Mouse (Mus musculus) adrenal gland, postnatal 10 days (tissue): Measurements from ENCODE around the gene Gm4737. TPM values are rescaled to one million over a fixed set of nuclear protein-coding genes. Genes with fewer than 3 reads are reported as not detected.

ENCODE experiments used
- total RNA-seq, 2 experiments: library from RNA; stranded (reverse); gene quantifications; 2 replicates each; pipeline ENCODE4 v1.2.3; 2021

The Gm4737 gene
- total RNA-seq, 2 experiments from 2014 or later = 40.9 to 70.8 TPM

Other genes with a start within 250 kb of the Gm4737 start
- gene Phldb2, start 201.5 kb downstream of the Gm4737 start, total RNA-seq = 10 to 100 TPM; 34.3 to 46.2 TPM
- 1 to 10 TPM; 2.5 to 2.7 TPM for gene Plcxd2, start 144.9 kb downstream of the Gm4737 start, total RNA-seq
- under 1 TPM; 0.66 to 0.79 TPM for gene Cd96, start 34.8 kb downstream of the Gm4737 start, total RNA-seq